Mouse (Mus musculus) forebrain, embryonic 16.5 days (tissue): ENCODE data around the gene Anapc2. TPM values are rescaled to one million over a fixed set of nuclear protein-coding genes. Genes with fewer than 3 reads are reported as not detected.
A peak's percentile ranks its signal among the peaks of the same experiment; 100 is the strongest.

Experiments
- ATAC-seq: fragments of 200-750 bp; cut with Nextera tagmentation; 2 replicates; pipeline ENCODE4 v1.8.0; 2017; ENCODE audit warnings: mild to moderate bottlenecking, moderate library complexity
- H3K27ac ChIP-seq: fragments of 300-500 bp; sonication (generic); 2 replicates; pipeline ENCODE4 v1.5.1; 2014; ENCODE audit warnings: low read length, control low read depth
- H3K27me3 ChIP-seq: fragments of 300-500 bp; sonication (generic); replicated peaks from 2 replicates; pipeline ENCODE4 v1.6.1; 2014; ENCODE audit warnings: low read length; ENCODE audit not compliant: control insufficient read depth, insufficient read depth
- H3K36me3 ChIP-seq: fragments of 300-500 bp; sonication (generic); 2 replicates; pipeline ENCODE4 v1.6.1; 2014; ENCODE audit not compliant: control insufficient read depth, insufficient read depth
- H3K4me1 ChIP-seq: fragments of 300-500 bp; sonication (generic); replicated peaks from 2 replicates; pipeline ENCODE4 v1.6.1; 2014; ENCODE audit warnings: low read length; ENCODE audit not compliant: control insufficient read depth, insufficient read depth
- H3K4me2 ChIP-seq: fragments of 300-500 bp; sonication (generic); 2 replicates; pipeline ENCODE4 v1.6.1; 2014; ENCODE audit warnings: mild to moderate bottlenecking, low read length, control low read depth
- H3K4me3 ChIP-seq: fragments of 300-500 bp; sonication (generic); replicated peaks from 2 replicates; pipeline ENCODE4 v1.5.1; 2014; ENCODE audit warnings: mild to moderate bottlenecking, low read length, control low read depth
- H3K9ac ChIP-seq: fragments of 300-500 bp; sonication (generic); replicated peaks from 2 replicates; pipeline ENCODE4 v1.6.1; 2014; ENCODE audit warnings: low read depth, low read length, control low read depth
- H3K9me3 ChIP-seq: fragments of 300-500 bp; sonication (generic); 2 replicates; pipeline ENCODE4 v1.6.1; 2016; ENCODE audit warnings: low read length; ENCODE audit not compliant: control insufficient read depth
- WGBS: fragments of 180-500 bp; shearing (Covaris S2); extraction: QIAGEN DNeasy Blood & Tissue Kit; methylation state at CpG from one replicate; pipeline ENCODE4 v1.1.7; 2014; 5-methylcytosine and 5-hydroxymethylcytosine counted together
- polyA plus RNA-seq: library from polyadenylated mRNA; unstranded; fragments of >200 nt; fragmentation: Nextera tagmentation; extraction: Ambion mirVana; gene quantifications from 2 replicates; pipeline ENCODE4 v1.2.1, GENCODE M21; 2015

Anapc2 gene
- polyA plus RNA-seq, 1 experiment from 2014 or later: 159 TPM

- WGBS: 18% methylated on average over 12 of the region's 12 CpGs
- H3K27me3 ChIP-seq: no peaks in the 10 kb centered on the region; the same call in 1 of the 2 replicates
- no peak for ATAC-seq
- no peak overlapping the region for H3K27ac ChIP-seq
- no peaks in the 10 kb centered on the region for H3K9me3 ChIP-seq
- peak overlapping the region; percentile 67 for H3K4me3 ChIP-seq
- peak overlapping the region; percentile 74 for H3K9ac ChIP-seq
- peaks cover 50% of the 10 kb centered on the region for H3K4me1 ChIP-seq
- H3K4me2 ChIP-seq: peak overlapping the region; percentile 99
- no peaks in the 10 kb centered on the region for H3K36me3 ChIP-seq
These were observed 8.5 kb upstream of the Anapc2 start for GRCm38 (mm10) chr2:25263623-25264285.

- no peak for ATAC-seq
- no peak overlapping the region for H3K27ac ChIP-seq
- H3K9ac ChIP-seq: no peak overlapping the region
- H3K4me2 ChIP-seq: peak overlapping the region; percentile 99
- WGBS: 77% methylated on average over 5 of the region's 5 CpGs
- H3K27me3 ChIP-seq: no peaks in the 10 kb centered on the region; the same call in 1 of the 2 replicates
- H3K4me1 ChIP-seq: peaks cover 50% of the 10 kb centered on the region
- no peaks in the 10 kb centered on the region for H3K9me3 ChIP-seq
- 0 out of 2 replicates have a peak overlapping the region, but pooled peaks have one; percentile 1 for H3K4me3 ChIP-seq
- no peaks in the 10 kb centered on the region for H3K36me3 ChIP-seq
These were observed 8.0 kb upstream of the Anapc2 start for GRCm38 (mm10) chr2:25264286-25264660.

GRCm38 (mm10) chr2:25264851-25265250 is 7.4 kb upstream of the Anapc2 start:
- no peaks in the 10 kb centered on the region for H3K9me3 ChIP-seq
- WGBS: 80% methylated on average over 3 of the region's 3 CpGs
- H3K36me3 ChIP-seq: no peaks in the 10 kb centered on the region
- no peak overlapping the region for H3K27ac ChIP-seq
- H3K9ac ChIP-seq: 0 out of 2 replicates have a peak overlapping the region, but pooled peaks have one; percentile 0
- ATAC-seq: no peak
- H3K4me1 ChIP-seq: peaks cover 50% of the 10 kb centered on the region
- peak overlapping the region; percentile 12 for H3K4me2 ChIP-seq
- no peaks in the 10 kb centered on the region; the same call in 1 of the 2 replicates for H3K27me3 ChIP-seq
- no peak overlapping the region for H3K4me3 ChIP-seq

- WGBS: 65% methylated on average over 6 of the region's 6 CpGs
- H3K27me3 ChIP-seq: no peaks in the 10 kb centered on the region; the same call in 1 of the 2 replicates
- peaks cover 56% of the 10 kb centered on the region for H3K4me1 ChIP-seq
- no peaks in the 10 kb centered on the region for H3K9me3 ChIP-seq
- no peak overlapping the region for H3K27ac ChIP-seq
- no peaks in the 10 kb centered on the region for H3K36me3 ChIP-seq
- no peak for ATAC-seq
- H3K9ac ChIP-seq: peak overlapping the region; percentile 38
- no peak overlapping the region for H3K4me3 ChIP-seq
- peak overlapping the region; percentile 24 for H3K4me2 ChIP-seq
These were observed 6.2 kb upstream of the Anapc2 start for GRCm38 (mm10) chr2:25265897-25266656.

- Histone ChIP-seq H3K9me3 (no peaks in the 10 kb centered on the region), H3K4me1 (peaks cover 63% of the 10 kb centered on the region), H3K9ac (0 out of 2 replicates have a peak overlapping the region, but pooled peaks have one; percentile 38), H3K27ac (no peak overlapping the region; the same call in 1 of the 2 replicates), H3K27me3 (no peaks in the 10 kb centered on the region; the same call in 1 of the 2 replicates), H3K4me2 (peak overlapping the region; percentile 24), H3K4me3 (no peak overlapping the region), H3K36me3 (no peaks in the 10 kb centered on the region)
- ATAC-seq: no peak
- WGBS: 30% methylated on average over 2 of the region's 2 CpGs
These were observed 5.6 kb upstream of the Anapc2 start for GRCm38 (mm10) chr2:25266720-25267119.

GRCm38 (mm10) chr2:25267241-25267640 is 5.0 kb upstream of the Anapc2 start:
- H3K9ac ChIP-seq: no peak overlapping the region
- H3K4me2 ChIP-seq: no peak overlapping the region
- H3K36me3 ChIP-seq: no peaks in the 10 kb centered on the region
- no peaks in the 10 kb centered on the region; the same call in 1 of the 2 replicates for H3K27me3 ChIP-seq
- no peak overlapping the region for H3K4me3 ChIP-seq
- ATAC-seq: no peak
- no peak overlapping the region; the same call in 1 of the 2 replicates for H3K27ac ChIP-seq
- H3K9me3 ChIP-seq: no peaks in the 10 kb centered on the region
- peaks cover 59% of the 10 kb centered on the region for H3K4me1 ChIP-seq

- H3K36me3 ChIP-seq: no peaks in the 10 kb centered on the region
- H3K27ac ChIP-seq: no peak overlapping the region
- H3K4me3 ChIP-seq: no peak overlapping the region
- no peak for ATAC-seq
- 73% methylated on average over 4 of the region's 4 CpGs for WGBS
- no peak overlapping the region for H3K4me2 ChIP-seq
- no peaks in the 10 kb centered on the region; the same call in 1 of the 2 replicates for H3K27me3 ChIP-seq
- no peak overlapping the region for H3K9ac ChIP-seq
- H3K9me3 ChIP-seq: no peaks in the 10 kb centered on the region
- peaks cover 60% of the 10 kb centered on the region for H3K4me1 ChIP-seq
These were observed 4.5 kb upstream of the Anapc2 start for GRCm38 (mm10) chr2:25267746-25268309.

- under 1% methylated on average over 27 of the region's 29 CpGs for WGBS
- H3K9me3 ChIP-seq: no peaks in the 10 kb centered on the region
- peaks cover 31% of the 10 kb centered on the region for H3K4me1 ChIP-seq
- peak overlapping the region; percentile 94 for H3K4me2 ChIP-seq
- peak overlapping the region; percentile 83 for H3K9ac ChIP-seq
- peak; percentile 66 for ATAC-seq
- H3K27me3 ChIP-seq: no peaks in the 10 kb centered on the region
- H3K27ac ChIP-seq: peak overlapping the region; percentile 42
- H3K4me3 ChIP-seq: peak overlapping the region; percentile 90
- peaks cover 21% of the 10 kb centered on the region for H3K36me3 ChIP-seq
These were observed 237 bp downstream of the Anapc2 start for GRCm38 (mm10) chr2:25272515-25272914.

- Histone ChIP-seq H3K9me3 (no peaks in the 10 kb centered on the region), H3K27me3 (no peaks in the 10 kb centered on the region), H3K9ac (peak overlapping the region; percentile 83), H3K36me3 (peaks cover 26% of the 10 kb centered on the region), H3K4me3 (peak overlapping the region; percentile 90), H3K4me1 (peaks cover 30% of the 10 kb centered on the region), H3K4me2 (peak overlapping the region; percentile 94), H3K27ac (no peak overlapping the region)
- no peak for ATAC-seq
- WGBS: 37% methylated on average over 16 of the region's 16 CpGs
These were observed 732 bp downstream of the Anapc2 start for GRCm38 (mm10) chr2:25273010-25273409.
